Comparison of ENCODE assay signal across 9 mouse cellular contexts in the genomic region with DNA sequence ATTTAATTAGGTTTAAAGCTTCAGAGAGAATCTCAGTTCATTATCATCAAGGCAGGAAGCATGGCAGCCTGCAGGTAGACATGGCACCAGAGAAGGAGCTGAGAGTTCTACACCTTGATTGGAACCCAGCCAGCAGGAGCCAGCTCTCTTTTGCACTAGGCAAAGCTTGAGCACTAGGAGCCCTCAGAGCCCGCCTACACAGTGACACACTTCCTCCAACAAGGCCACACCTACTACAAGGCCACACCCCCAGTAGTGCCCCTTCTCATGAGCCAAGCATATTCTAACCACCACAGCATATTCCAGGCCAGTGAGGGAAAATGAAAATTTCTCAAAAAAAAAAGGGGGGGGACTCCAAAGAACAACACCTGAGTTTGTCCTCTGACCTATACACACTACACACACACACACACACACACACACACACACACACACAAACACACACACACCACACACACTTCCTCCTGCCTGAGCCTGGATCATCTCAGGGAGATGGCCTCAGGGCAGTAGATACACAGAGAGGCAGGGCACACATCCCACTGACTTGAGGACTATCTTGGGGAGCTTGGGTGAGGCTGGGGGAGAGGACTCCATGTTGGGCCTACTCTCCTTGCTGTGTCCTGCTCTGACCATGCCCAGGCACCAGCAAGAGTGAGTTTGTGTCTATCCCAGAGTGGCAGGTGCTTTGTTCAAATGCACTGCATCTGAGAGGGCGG. TPM values are rescaled to one million over a fixed set of nuclear protein-coding genes. Genes with fewer than 3 reads are reported as not detected.
DNase-seq lines count a peak whose midpoint lies in the region; ATAC-seq lines count a peak whose summit lies in the region.
"Had no signal": no experiment of that assay in that cellular context is flagged by ENCODE, and none has a peak within 500 bp of the region (broad histone marks: within the 10 kb centered on the region; RNA-seq: fewer than 3 reads in every experiment).

No protein-coding gene starts in this region.

- H3K4me2 ChIP-seq in liver, embryonic 15.5 days, result 0 out of 2 replicates have a peak overlapping the region, but pooled peaks have one; percentile 6

- intact Hi-C loops in left cerebral cortex, postnatal 4 days (cut with DNase I), result no loop called here
- intact Hi-C loops in left cerebral cortex, postnatal 36 days (cut with DNase I), result loop anchor here (1.0 to 10.0 kb wide), 4 partner anchors 101 to 349 kb away; a partner anchor contains a TSS

- WGBS in liver, embryonic 15.5 days (ENCODE audit: insufficient replicate concordance), result 55% methylated on average over 2 of the region's 2 CpGs

- H3K4me1 ChIP-seq in liver, embryonic 15.5 days (replicated peaks), result peaks cover 68% of the 10 kb centered on the region

- no peaks in the 10 kb centered on the region for H3K9me3 ChIP-seq in liver, embryonic 15.5 days (replicated peaks)

- H3K27me3 ChIP-seq in liver, embryonic 15.5 days, result no peaks in the 10 kb centered on the region

- no peak overlapping the region for H3K9ac ChIP-seq in liver, embryonic 15.5 days

- ATAC-seq in erythroid progenitor cell, adult 5-6 weeks (replicated peaks; ENCODE audit: low FRiP score, poor library complexity, severe bottlenecking), result peak; percentile 41
- ATAC-seq in liver, embryonic 15.5 days (ENCODE audit: insufficient read depth), result peak; percentile 54

- H3K36me3 ChIP-seq in liver, embryonic 15.5 days (replicated peaks), result no peaks in the 10 kb centered on the region

- no peak overlapping the region for H3K4me3 ChIP-seq in liver, embryonic 15.5 days (replicated peaks)

- H3K27ac ChIP-seq in liver, embryonic 15.5 days (replicated peaks), result peak overlapping the region; percentile 96

- peak; percentile 19 for DNase-seq in left cerebral cortex, postnatal 4 days
- no peak for DNase-seq in left cerebral cortex, postnatal 36 days (ENCODE audit: low spot score in 2 of 2)
- peak; percentile 32 for DNase-seq in brain, adult 2 months (ENCODE audit: low read depth, low spot score)
- no peak for DNase-seq in Muller cell, postnatal 12 days (ENCODE audit: inconsistent ontology term)
- no peak for DNase-seq in adipocyte (ENCODE audit: low spot score)
- DNase-seq in frontal cortex, postnatal 14 days (ENCODE audit: low spot score in 2 of 2), result no peak
- DNase-seq: lung, postnatal 36 days had no signal

RNA-seq across cellular contexts. Expression of a gene that starts 16.7 kb away (rescaled TPM):
- not detected for total RNA-seq in left cerebral cortex, postnatal 4 days (2021)
- total RNA-seq in left cerebral cortex, postnatal 36 days (2021), result not detected
- total RNA-seq in erythroid progenitor cell, adult 5-6 weeks (2015; ENCODE audit: low replicate concordance), result 101 and 177 TPM in 2 replicates
- total RNA-seq in erythroid progenitor cell, adult 5-6 weeks (2017; ENCODE audit: low replicate concordance), result 56.2 and 62.5 TPM in 2 replicates
- polyA plus RNA-seq in liver, embryonic 15.5 days (2015; fragmentation: Nextera tagmentation; extraction: Ambion mirVana), result 63.9 and 70.8 TPM in 2 replicates

Comparison
In these comparisons a context has a peak if more than half of its experiments do, and no peak if none do; other contexts are left out.
1. DNase-seq: peak in left cerebral cortex, postnatal 4 days (single experiment) and brain, adult 2 months (single experiment); none in left cerebral cortex, postnatal 36 days (0 of 2), Muller cell, postnatal 12 days (single experiment), adipocyte (single experiment) and frontal cortex, postnatal 14 days (0 of 2).
2. RNA of a gene that starts 16.7 kb away (total RNA-seq): 56.2 to 177 TPM in erythroid progenitor cell, adult 5-6 weeks; not detected in left cerebral cortex, postnatal 36 days and not detected in left cerebral cortex, postnatal 4 days; every median in the first group is over 10 times any median in the second.